Mouse (Mus musculus) forebrain, embryonic 13.5 days (tissue): Measurements from ENCODE around the gene Pdlim5. TPM values are rescaled to one million over a fixed set of nuclear protein-coding genes. Genes with fewer than 3 reads are reported as not detected.

Source experiments
- ATAC-seq: fragments of 200-750 bp; cut with Nextera tagmentation; 2 replicates; pipeline ENCODE4 v1.8.0; 2017
- H3K27ac ChIP-seq: fragments of 300-500 bp; sonication (generic); 2 replicates; pipeline ENCODE4 v1.5.1; 2015; ENCODE audit warnings: inconsistent platforms, mild to moderate bottlenecking, moderate library complexity
- H3K27me3 ChIP-seq: fragments of 300-500 bp; sonication (generic); 2 replicates; pipeline ENCODE4 v1.6.1; 2015; ENCODE audit warnings: mild to moderate bottlenecking, inconsistent platforms
- H3K36me3 ChIP-seq: fragments of 300-500 bp; sonication (generic); 2 replicates; pipeline ENCODE4 v1.6.1; 2015; ENCODE audit warnings: mild to moderate bottlenecking, inconsistent platforms; ENCODE audit not compliant: poor library complexity, severe bottlenecking
- H3K4me1 ChIP-seq: fragments of 300-500 bp; sonication (generic); 2 replicates; pipeline ENCODE4 v1.6.1; 2015; ENCODE audit warnings: inconsistent platforms
- H3K4me2 ChIP-seq: fragments of 300-500 bp; sonication (generic); 2 replicates; pipeline ENCODE4 v1.6.1; 2015; ENCODE audit warnings: inconsistent platforms, mild to moderate bottlenecking, moderate library complexity
- H3K4me3 ChIP-seq: fragments of 300-500 bp; sonication (generic); 2 replicates; pipeline ENCODE4 v1.5.1; 2015; ENCODE audit warnings: mild to moderate bottlenecking, inconsistent platforms
- H3K9ac ChIP-seq: fragments of 300-500 bp; sonication (generic); 2 replicates; pipeline ENCODE4 v1.6.1; 2015; ENCODE audit warnings: mild to moderate bottlenecking, inconsistent platforms
- H3K9me3 ChIP-seq: fragments of 300-500 bp; sonication (generic); replicated peaks from 2 replicates; pipeline ENCODE4 v1.6.1; 2016; ENCODE audit warnings: inconsistent platforms
- WGBS: fragments of 180-500 bp; shearing (Covaris S2); methylation state at CpG from one replicate; pipeline ENCODE4 v1.1.7; 2015; 5-methylcytosine and 5-hydroxymethylcytosine counted together
- polyA plus RNA-seq: library from polyadenylated mRNA; unstranded; fragments of >200 nt; fragmentation: Nextera tagmentation; extraction: Ambion mirVana; gene quantifications from 2 replicates; pipeline ENCODE4 v1.2.1, GENCODE M21; 2015

Pdlim5 gene
- polyA plus RNA-seq, 1 experiment from 2014 or later = 8.7 TPM

DNA sequence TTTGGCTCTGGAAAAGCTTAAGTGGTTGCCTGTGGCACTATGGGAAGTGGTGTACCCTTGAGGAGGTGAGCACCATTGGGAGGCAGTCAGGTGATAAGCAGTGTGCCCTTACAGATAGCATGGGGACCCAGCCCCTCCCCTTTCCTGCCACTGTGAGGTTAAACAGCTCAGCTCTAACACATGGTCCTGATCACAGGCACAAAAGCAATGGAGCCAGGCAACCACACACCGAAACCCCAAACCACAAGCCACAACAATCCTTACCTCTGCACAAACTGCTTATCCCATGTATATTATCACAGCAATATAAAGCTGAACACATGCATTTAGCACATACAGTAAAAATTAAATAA, 114.4 kb downstream of the Pdlim5 start:
- Histone ChIP-seq H3K27ac (no peak overlapping the region), H3K4me3 (no peak overlapping the region), H3K4me1 (0 out of 2 replicates have a peak, but pooled peaks cover 5% of the 10 kb centered on the region), H3K27me3 (no peaks in the 10 kb centered on the region), H3K9ac (no peak overlapping the region), H3K36me3 (no peaks in the 10 kb centered on the region), H3K4me2 (no peak overlapping the region), H3K9me3 (no peaks in the 10 kb centered on the region)
- WGBS = 95% methylated on average over 1 of the region's 1 CpGs
- peak; percentile 67 for ATAC-seq

- no peaks in the 10 kb centered on the region for H3K9me3 ChIP-seq
- H3K9ac ChIP-seq = no peak overlapping the region
- H3K27me3 ChIP-seq = no peaks in the 10 kb centered on the region
- 0 out of 2 replicates have a peak, but pooled peaks cover 5% of the 10 kb centered on the region for H3K4me1 ChIP-seq
- ATAC-seq = 0 out of 2 replicates have a peak, but pooled peaks have one; percentile 42
- no peak overlapping the region for H3K4me3 ChIP-seq
- no peak overlapping the region for H3K27ac ChIP-seq
- 58% methylated on average over 6 of the region's 6 CpGs for WGBS
- H3K36me3 ChIP-seq = no peaks in the 10 kb centered on the region
- no peak overlapping the region for H3K4me2 ChIP-seq
Observed at GRCm38 (mm10) chr3:142280366-142281092, 115.0 kb downstream of the Pdlim5 start.

DNA sequence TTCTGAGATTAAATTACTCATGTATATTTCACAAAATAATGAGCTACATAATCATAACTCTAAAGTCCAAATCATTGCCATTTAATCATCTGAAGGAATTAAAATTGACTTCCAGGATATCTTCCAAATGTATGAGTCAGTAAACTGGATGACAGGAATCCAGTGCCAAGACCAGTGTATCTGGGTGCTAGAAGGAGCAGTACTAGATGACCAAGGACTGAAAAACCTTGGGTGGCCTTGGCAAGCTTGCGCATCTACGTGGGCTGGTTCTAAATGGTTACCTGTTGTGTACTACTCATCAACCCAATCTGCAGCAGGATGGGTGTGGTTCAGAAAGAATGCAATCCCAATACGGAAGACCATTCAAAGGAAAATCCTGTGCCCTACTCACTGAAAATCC, 116.5 kb downstream of the Pdlim5 start:
- no peaks in the 10 kb centered on the region for H3K27me3 ChIP-seq
- no peak overlapping the region for H3K4me2 ChIP-seq
- H3K36me3 ChIP-seq = no peaks in the 10 kb centered on the region
- H3K4me3 ChIP-seq = no peak overlapping the region
- 95% methylated on average over 3 of the region's 3 CpGs for WGBS
- H3K9me3 ChIP-seq = no peaks in the 10 kb centered on the region
- H3K9ac ChIP-seq = no peak overlapping the region
- 0 out of 2 replicates have a peak, but pooled peaks cover 5% of the 10 kb centered on the region for H3K4me1 ChIP-seq
- H3K27ac ChIP-seq = no peak overlapping the region
- ATAC-seq = no peak

GRCm38 (mm10) chr3:142276506-142276905, 119.0 kb downstream of the Pdlim5 start:
- no peak overlapping the region for H3K4me2 ChIP-seq
- no peaks in the 10 kb centered on the region for H3K9me3 ChIP-seq
- 81% methylated on average over 3 of the region's 3 CpGs for WGBS
- H3K27ac ChIP-seq = no peak overlapping the region
- no peak overlapping the region for H3K9ac ChIP-seq
- no peak for ATAC-seq
- H3K27me3 ChIP-seq = no peaks in the 10 kb centered on the region
- no peaks in the 10 kb centered on the region for H3K36me3 ChIP-seq
- no peak overlapping the region for H3K4me3 ChIP-seq
- 0 out of 2 replicates have a peak, but pooled peaks cover 5% of the 10 kb centered on the region for H3K4me1 ChIP-seq

- WGBS = 4% methylated on average over 1 of the region's 1 CpGs
- Histone ChIP-seq H3K9me3 (no peaks in the 10 kb centered on the region), H3K4me1 (no peaks in the 10 kb centered on the region), H3K9ac (no peak overlapping the region), H3K4me3 (no peak overlapping the region), H3K36me3 (no peaks in the 10 kb centered on the region), H3K27ac (no peak overlapping the region), H3K4me2 (no peak overlapping the region), H3K27me3 (no peaks in the 10 kb centered on the region)
- peak; percentile 72 for ATAC-seq
Observed at GRCm38 (mm10) chr3:142274993-142275392, 120.5 kb downstream of the Pdlim5 start.

DNA sequence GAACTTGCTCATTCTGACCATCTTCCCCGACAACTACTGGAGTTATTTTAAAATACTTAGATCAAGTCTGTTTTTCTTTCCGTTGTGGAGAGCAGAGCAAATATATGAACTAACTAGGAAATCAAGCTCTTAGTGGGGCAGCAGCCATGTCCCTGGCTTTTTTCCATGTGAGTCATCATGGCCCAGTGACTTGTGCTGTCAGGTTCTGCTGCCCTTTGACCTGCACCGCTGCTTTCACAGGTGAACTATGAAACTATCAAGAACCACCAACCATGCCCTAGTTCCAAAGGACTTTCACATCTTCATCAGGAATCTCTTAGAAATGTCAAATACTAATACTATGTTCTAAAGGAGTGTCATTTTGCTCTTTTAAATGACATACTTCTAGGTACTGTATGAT, 121.0 kb downstream of the Pdlim5 start:
- H3K4me1 ChIP-seq = no peaks in the 10 kb centered on the region
- H3K27ac ChIP-seq = no peak overlapping the region
- no peaks in the 10 kb centered on the region for H3K36me3 ChIP-seq
- no peaks in the 10 kb centered on the region for H3K9me3 ChIP-seq
- H3K9ac ChIP-seq = no peak overlapping the region
- no peaks in the 10 kb centered on the region for H3K27me3 ChIP-seq
- ATAC-seq = peak; percentile 14; the same call in 1 of the 2 replicates
- H3K4me3 ChIP-seq = no peak overlapping the region
- WGBS = 93% methylated on average over 3 of the region's 3 CpGs
- H3K4me2 ChIP-seq = no peak overlapping the region

DNA sequence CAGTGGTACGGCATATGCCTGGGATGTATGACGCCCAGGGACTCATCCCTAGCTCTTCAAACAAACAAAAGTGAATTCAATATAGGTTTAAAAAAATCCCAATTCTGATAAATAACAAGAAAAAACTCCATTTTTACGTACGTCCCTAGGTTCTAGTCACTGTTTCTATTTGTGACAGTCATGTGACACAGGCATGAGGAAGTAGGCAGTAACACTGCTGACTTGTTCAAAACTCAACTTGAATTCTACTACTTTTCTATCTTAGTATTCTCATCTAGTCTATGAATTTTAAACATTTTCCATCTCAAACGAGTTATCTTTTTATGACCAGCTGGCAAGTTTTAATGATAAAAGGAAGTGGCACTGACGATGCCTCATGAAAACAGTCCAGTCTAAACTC, 122.2 kb downstream of the Pdlim5 start:
- Histone ChIP-seq H3K4me1 (no peaks in the 10 kb centered on the region), H3K9me3 (no peaks in the 10 kb centered on the region), H3K4me3 (no peak overlapping the region), H3K36me3 (no peaks in the 10 kb centered on the region), H3K27me3 (no peaks in the 10 kb centered on the region), H3K4me2 (no peak overlapping the region), H3K27ac (no peak overlapping the region), H3K9ac (no peak overlapping the region)
- 90% methylated on average over 6 of the region's 6 CpGs for WGBS
- ATAC-seq = no peak

DNA sequence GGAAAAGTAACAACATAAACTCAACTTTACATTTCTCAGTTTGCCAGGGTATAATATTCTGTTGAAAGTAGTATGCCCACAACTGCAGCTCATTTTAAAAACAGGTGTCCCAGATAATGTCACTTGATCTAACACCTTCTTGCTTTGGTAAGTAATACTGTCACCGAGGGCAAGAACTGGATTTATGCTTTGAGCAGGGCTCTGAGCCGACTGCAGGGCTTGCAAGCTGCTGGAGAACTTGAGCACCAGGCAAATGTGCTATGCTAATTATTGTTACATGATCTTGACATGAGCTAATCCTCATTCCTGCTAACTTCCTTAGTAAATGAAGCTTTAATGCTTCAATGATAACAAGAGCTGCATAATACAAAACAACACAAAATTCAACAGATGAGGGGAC, 139.1 kb downstream of the Pdlim5 start:
- whole genome bisulfite sequencing = 51% methylated on average over 2 of the region's 2 CpGs
- H3K4me2 ChIP-seq = no peak overlapping the region
- H3K27ac ChIP-seq = no peak overlapping the region
- no peak overlapping the region for H3K9ac ChIP-seq
- H3K4me3 ChIP-seq = no peak overlapping the region
- no peaks in the 10 kb centered on the region for H3K9me3 ChIP-seq
- ATAC-seq = no peak
- no peaks in the 10 kb centered on the region for H3K27me3 ChIP-seq
- no peaks in the 10 kb centered on the region for H3K36me3 ChIP-seq
- H3K4me1 ChIP-seq = no peaks in the 10 kb centered on the region

GRCm38 (mm10) chr3:142252086-142252485, 143.4 kb downstream of the Pdlim5 start:
- no peak for ATAC-seq
- Histone ChIP-seq H3K27me3 (no peaks in the 10 kb centered on the region), H3K4me3 (no peak overlapping the region), H3K9me3 (no peaks in the 10 kb centered on the region), H3K27ac (no peak overlapping the region), H3K4me2 (no peak overlapping the region), H3K36me3 (no peaks in the 10 kb centered on the region), H3K4me1 (no peaks in the 10 kb centered on the region), H3K9ac (no peak overlapping the region)
- WGBS = 96% methylated on average over 1 of the region's 1 CpGs

DNA sequence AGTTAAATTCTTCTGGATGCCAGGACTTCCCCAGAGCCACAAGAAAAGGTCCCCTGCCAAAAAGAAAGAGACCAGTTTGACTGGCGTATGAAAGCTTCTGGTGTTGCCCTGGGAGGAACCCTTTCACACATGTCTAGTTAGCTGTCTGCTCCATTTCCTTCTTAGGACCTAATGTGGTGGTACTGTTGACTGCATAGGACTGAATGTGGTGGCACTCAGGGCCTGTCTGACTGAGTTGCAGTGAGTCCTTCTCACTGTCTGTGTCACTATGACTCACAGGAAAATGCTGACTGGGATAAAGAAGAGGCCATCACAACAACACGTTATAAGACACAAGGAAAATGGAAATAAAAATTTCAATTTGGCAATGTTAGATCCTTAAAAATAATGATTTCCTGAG, 146.0 kb downstream of the Pdlim5 start:
- Histone ChIP-seq H3K27me3 (no peaks in the 10 kb centered on the region), H3K4me3 (no peak overlapping the region), H3K27ac (no peak overlapping the region), H3K36me3 (no peaks in the 10 kb centered on the region), H3K4me2 (no peak overlapping the region), H3K9ac (no peak overlapping the region), H3K9me3 (no peaks in the 10 kb centered on the region), H3K4me1 (no peaks in the 10 kb centered on the region)
- no peak for ATAC-seq
- WGBS = 71% methylated on average over 2 of the region's 2 CpGs

DNA sequence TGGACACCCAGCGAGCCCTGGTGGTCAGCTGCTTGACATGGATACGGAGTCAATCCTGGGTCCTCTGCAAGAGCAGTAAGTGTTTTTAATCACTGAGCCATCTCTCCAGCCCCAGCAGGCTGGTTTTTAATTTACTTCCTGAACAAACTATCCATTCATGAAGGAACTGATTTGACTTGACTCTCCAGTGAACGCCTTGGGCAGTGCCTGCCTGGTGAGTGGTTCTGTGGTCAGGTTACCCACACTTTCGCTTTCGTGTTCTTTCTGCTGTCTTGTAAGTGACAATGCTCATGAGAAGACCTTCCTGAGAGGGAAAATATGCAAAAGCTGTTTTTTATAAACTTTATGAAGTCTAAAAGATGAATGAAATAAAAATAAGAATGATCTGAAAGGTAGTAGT, 152.2 kb downstream of the Pdlim5 start:
- Histone ChIP-seq H3K9ac (no peak overlapping the region), H3K4me1 (peaks cover 11% of the 10 kb centered on the region), H3K36me3 (no peaks in the 10 kb centered on the region), H3K4me2 (no peak overlapping the region), H3K9me3 (no peaks in the 10 kb centered on the region), H3K27ac (no peak overlapping the region), H3K27me3 (no peaks in the 10 kb centered on the region), H3K4me3 (no peak overlapping the region)
- WGBS = 88% methylated on average over 5 of the region's 5 CpGs
- no peak for ATAC-seq

DNA sequence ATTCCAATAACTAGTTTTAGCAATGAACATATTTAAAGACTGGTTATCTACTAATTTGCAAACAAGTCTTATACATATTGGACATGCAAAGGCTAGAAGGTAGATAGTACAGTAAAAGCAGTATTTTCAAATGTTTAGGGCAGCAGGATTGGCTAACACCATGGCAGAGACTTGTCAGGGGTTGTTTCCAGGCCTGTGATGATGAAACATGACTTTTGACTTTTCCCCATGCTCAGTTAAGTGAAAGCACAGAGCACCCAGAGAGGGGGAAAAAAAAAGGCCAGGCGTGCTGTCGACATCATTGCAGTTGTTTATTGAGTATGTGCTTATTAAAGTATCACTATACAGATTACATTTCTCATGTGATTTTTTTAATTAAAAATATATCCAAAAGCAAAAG, 156.2 kb downstream of the Pdlim5 start:
- no peak overlapping the region for H3K4me2 ChIP-seq
- no peaks in the 10 kb centered on the region for H3K9me3 ChIP-seq
- no peaks in the 10 kb centered on the region for H3K36me3 ChIP-seq
- H3K9ac ChIP-seq = no peak overlapping the region
- ATAC-seq = no peak
- WGBS = 94% methylated on average over 2 of the region's 2 CpGs
- no peaks in the 10 kb centered on the region for H3K27me3 ChIP-seq
- H3K4me1 ChIP-seq = peaks cover 24% of the 10 kb centered on the region
- no peak overlapping the region for H3K27ac ChIP-seq
- no peak overlapping the region for H3K4me3 ChIP-seq
